Mouse (Mus musculus): ENCODE data around the gene Hoxc9.

DNA sequence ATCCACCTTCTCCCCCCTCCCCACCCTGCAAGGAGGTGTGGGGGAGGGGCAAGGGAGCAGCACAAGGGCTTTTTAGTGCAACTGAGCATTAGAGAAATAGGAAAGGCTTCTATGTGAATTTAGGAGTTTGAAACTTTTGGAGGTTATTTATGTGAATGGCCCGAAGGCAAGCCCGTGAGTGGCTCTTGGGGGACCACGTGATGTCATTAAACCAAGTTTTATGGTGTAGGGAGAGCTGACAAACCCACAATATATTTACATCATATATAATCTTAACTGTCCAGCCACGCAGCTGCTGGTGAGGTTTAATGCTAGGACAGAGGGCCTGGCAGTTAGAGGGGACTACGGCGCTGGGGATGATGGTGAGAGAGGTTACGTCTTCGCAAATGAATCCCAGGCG lies 42.4 kb downstream of the Hoxc9 start, which contains the start of gene Hoxc4:
- TF ChIP-seq CTCF (IDR thresholded peaks at IDR 0.05; ENCODE audit: control insufficient read depth, insufficient read depth, insufficient replicate concordance, low read depth, low read length) (no peak), POLR2A (IDR thresholded peaks at IDR 0.05; ENCODE audit: control insufficient read depth, low read depth, low read length) (no peak)

All from testis, adult 2 months (tissue).